Mouse (Mus musculus): ENCODE data around the gene Camk2n1. TPM values are rescaled to one million over a fixed set of nuclear protein-coding genes. Genes with fewer than 3 reads are reported as not detected.

Gene Camk2n1
- polyA plus RNA-seq, 1 experiment from 2014 or later: 1.2 TPM

DNA sequence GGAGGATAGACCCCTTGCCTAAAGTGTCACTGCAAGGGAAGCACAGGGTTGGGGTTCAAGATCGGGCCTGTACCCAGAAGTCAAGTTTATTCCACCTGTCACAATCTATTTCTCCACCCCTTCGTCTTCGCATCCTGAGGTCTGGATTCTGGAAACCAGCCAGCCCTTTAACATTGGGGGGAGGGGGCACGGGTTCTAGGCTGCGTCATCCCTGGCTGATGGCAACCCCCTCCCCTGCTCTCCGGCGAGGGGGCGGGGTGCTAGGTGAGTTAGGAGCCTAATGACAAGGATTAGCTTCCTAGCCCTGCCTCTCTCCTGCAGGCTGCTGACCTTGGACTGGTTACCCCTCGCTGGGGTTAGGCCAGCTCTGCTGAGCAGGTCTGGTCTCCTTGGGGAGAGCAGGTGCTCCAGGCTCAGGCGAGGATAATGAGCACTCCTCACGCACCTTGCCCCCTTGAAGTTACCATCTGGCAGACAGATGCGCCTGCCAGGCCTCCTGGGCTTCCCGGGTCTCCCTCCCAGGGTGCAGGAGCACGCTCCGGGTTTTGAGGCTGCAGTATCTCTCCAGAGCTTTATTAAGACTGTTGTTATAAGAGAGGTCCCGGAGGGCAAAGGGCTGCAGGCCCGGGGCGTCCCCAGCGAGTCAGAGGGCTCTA lies 889 bp upstream of the Camk2n1 start:
- no peak overlapping the region for H3K27ac ChIP-seq (ENCODE audit: low read depth, low read length)
- H3K9me3 ChIP-seq (replicated peaks; ENCODE audit: control insufficient read depth, low read length): no peaks in the 10 kb centered on the region
- WGBS (ENCODE audit: insufficient replicate concordance): 4% methylated on average over 19 of the region's 19 CpGs
- H3K27me3 ChIP-seq (ENCODE audit: control insufficient read depth, insufficient read depth, low read length): peaks cover 86% of the 10 kb centered on the region
- peak overlapping the region; percentile 74 for H3K4me3 ChIP-seq (ENCODE audit: low read depth, low read length)
- peaks cover 10% of the 10 kb centered on the region for H3K4me1 ChIP-seq (ENCODE audit: control insufficient read depth, insufficient read depth, low read length)
- ATAC-seq (replicated peaks; ENCODE audit: insufficient number of reproducible peaks, low FRiP score, low TSS enrichment): no peak
- peak overlapping the region; percentile 72 for H3K9ac ChIP-seq (ENCODE audit: low read depth, low read length)
- peak overlapping the region; percentile 98 for H3K4me2 ChIP-seq
- H3K36me3 ChIP-seq (ENCODE audit: control insufficient read depth, insufficient read depth, low read length): no peaks in the 10 kb centered on the region

DNA sequence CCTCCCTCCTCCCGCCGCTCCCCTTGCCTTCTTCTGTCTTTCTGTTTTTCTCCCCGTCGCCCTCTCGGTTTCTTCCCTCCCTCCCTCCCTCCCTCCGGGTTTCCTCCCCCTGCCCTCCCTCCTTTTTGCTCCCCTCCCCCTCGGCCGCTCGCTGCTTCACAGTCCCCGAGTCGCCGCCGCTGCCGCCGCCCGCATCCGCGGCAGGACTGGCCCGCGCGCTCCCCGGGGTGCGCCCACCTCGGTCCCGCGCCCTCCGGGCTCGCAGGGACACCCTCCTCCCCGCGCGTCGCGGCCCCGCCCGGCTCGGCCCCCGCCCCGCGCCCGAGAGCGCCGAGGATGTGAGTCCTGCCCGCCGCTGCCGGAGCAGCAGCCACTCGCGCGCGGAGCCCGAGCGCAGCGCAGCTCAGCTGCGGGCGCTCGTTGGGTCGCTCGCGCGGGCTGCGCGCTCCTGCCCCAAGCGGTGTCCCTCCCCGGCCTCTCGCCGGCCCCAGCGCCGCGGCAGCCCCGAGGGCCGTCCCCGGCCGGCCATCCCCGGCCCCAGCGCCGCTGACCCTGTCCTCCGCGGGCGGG lies 542 bp downstream of the Camk2n1 start:
- no peaks in the 10 kb centered on the region for H3K36me3 ChIP-seq (ENCODE audit: control insufficient read depth, insufficient read depth, low read length)
- H3K9me3 ChIP-seq (replicated peaks; ENCODE audit: control insufficient read depth, low read length): no peaks in the 10 kb centered on the region
- peak overlapping the region; percentile 74 for H3K4me3 ChIP-seq (ENCODE audit: low read depth, low read length)
- peak; percentile 36 for ATAC-seq (replicated peaks; ENCODE audit: insufficient number of reproducible peaks, low FRiP score, low TSS enrichment)
- WGBS (ENCODE audit: insufficient replicate concordance): under 1% methylated on average over 56 of the region's 78 CpGs
- peak overlapping the region; percentile 72 for H3K9ac ChIP-seq (ENCODE audit: low read depth, low read length)
- peaks cover 90% of the 10 kb centered on the region for H3K27me3 ChIP-seq (ENCODE audit: control insufficient read depth, insufficient read depth, low read length)
- H3K4me1 ChIP-seq (ENCODE audit: control insufficient read depth, insufficient read depth, low read length): peaks cover 10% of the 10 kb centered on the region
- 0 out of 2 replicates have a peak overlapping the region, but pooled peaks have one; percentile 60 for H3K27ac ChIP-seq (ENCODE audit: low read depth, low read length)
- peak overlapping the region; percentile 98 for H3K4me2 ChIP-seq

DNA sequence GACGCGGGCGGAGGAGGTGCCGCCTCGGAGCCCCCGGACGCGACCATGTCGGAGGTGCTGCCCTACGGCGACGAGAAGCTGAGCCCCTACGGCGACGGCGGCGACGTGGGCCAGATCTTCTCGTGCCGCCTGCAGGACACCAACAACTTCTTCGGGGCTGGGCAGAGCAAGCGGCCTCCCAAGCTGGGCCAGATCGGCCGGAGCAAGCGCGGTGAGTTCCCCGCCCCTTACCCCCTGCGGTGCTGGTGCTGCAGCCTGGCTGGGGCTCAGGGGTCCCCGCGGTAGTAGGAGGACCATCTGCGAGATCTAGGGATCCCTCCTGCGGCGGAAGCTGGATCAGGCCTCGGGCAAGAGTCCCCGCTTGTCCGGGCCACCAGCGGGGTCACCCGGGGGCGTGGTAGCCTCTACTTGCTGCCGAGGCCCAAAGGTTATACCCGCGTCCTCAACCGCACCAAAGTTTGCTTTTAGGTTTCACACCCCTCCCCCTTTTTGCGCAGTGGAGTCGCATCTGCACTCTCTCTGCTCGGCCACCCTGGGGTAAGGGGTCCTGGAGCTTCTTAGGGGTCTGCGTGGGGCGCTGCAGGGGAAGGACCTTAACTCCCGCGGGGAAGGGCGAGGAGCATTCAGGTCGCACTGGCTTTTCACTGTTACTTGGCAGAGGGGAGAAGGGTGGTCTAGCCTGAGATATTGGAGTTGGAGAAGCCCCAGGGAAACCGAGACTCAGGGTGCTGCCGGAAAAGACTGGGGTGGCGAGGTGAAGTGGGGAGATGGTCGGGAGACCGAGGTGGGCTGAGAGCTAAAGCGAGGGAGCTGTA lies 1.2 kb downstream of the Camk2n1 start:
- H3K27me3 ChIP-seq (ENCODE audit: control insufficient read depth, insufficient read depth, low read length): peaks cover 90% of the 10 kb centered on the region
- H3K9me3 ChIP-seq (replicated peaks; ENCODE audit: control insufficient read depth, low read length): no peaks in the 10 kb centered on the region
- no peak for ATAC-seq (replicated peaks; ENCODE audit: insufficient number of reproducible peaks, low FRiP score, low TSS enrichment)
- peak overlapping the region; percentile 74 for H3K4me3 ChIP-seq (ENCODE audit: low read depth, low read length)
- H3K27ac ChIP-seq (ENCODE audit: low read depth, low read length): 0 out of 2 replicates have a peak overlapping the region, but pooled peaks have one; percentile 60
- peaks cover 10% of the 10 kb centered on the region for H3K4me1 ChIP-seq (ENCODE audit: control insufficient read depth, insufficient read depth, low read length)
- H3K36me3 ChIP-seq (ENCODE audit: control insufficient read depth, insufficient read depth, low read length): no peaks in the 10 kb centered on the region
- H3K9ac ChIP-seq (ENCODE audit: low read depth, low read length): peak overlapping the region; percentile 72
- peak overlapping the region; percentile 98 for H3K4me2 ChIP-seq
- under 1% methylated on average over 58 of the region's 58 CpGs for WGBS (ENCODE audit: insufficient replicate concordance)

DNA sequence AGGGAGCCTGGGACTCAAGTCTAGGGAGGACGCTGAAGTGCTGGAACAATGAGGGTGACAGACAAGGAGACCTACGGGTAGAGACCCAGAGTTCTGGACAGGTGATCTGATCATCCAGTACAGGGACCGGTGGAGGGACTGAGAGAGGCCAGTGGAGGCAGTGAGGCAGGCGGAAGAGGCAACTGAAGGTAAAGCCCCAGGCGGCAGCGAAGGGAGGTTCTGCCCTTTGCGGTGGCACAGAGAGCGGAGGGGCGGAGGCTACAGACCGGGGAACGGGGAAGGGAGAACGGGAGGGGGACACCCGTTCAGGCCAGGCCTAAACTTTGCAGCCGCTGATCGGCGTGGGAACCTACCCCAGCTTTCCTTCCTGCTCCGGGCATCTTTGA lies 1.8 kb downstream of the Camk2n1 start:
- Histone ChIP-seq H3K4me3 (ENCODE audit: low read depth, low read length) (peak overlapping the region; percentile 74), H3K36me3 (ENCODE audit: control insufficient read depth, insufficient read depth, low read length) (no peaks in the 10 kb centered on the region), H3K27ac (ENCODE audit: low read depth, low read length) (no peak overlapping the region), H3K27me3 (ENCODE audit: control insufficient read depth, insufficient read depth, low read length) (peaks cover 87% of the 10 kb centered on the region), H3K9me3 (replicated peaks; ENCODE audit: control insufficient read depth, low read length) (no peaks in the 10 kb centered on the region), H3K4me1 (ENCODE audit: control insufficient read depth, insufficient read depth, low read length) (peaks cover 10% of the 10 kb centered on the region), H3K4me2 (peak overlapping the region; percentile 98), H3K9ac (ENCODE audit: low read depth, low read length) (peak overlapping the region; percentile 72)
- under 1% methylated on average over 17 of the region's 17 CpGs for WGBS (ENCODE audit: insufficient replicate concordance)
- no peak for ATAC-seq (replicated peaks; ENCODE audit: insufficient number of reproducible peaks, low FRiP score, low TSS enrichment)

DNA sequence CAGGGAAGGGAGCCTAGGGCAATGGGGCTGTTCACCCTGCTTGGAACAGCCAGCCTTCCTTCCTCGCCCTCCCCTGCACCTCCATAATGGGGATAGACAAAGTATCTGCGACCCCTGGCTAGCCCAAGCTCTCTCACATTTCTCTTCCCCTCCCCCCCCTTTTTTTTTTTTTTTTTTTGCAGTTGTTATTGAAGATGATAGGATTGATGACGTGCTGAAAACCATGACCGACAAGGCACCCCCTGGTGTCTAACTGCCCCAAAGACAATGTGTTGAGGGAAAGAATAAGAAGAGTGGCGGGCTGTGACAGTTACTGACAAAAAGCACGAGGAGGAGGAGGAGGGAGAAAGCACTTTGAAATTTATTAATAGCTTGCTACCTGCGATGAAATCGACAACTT lies 2.4 kb downstream of the Camk2n1 start:
- H3K9ac ChIP-seq (ENCODE audit: low read depth, low read length): no peak overlapping the region
- 3% methylated on average over 8 of the region's 8 CpGs for WGBS (ENCODE audit: insufficient replicate concordance)
- no peak overlapping the region for H3K27ac ChIP-seq (ENCODE audit: low read depth, low read length)
- H3K9me3 ChIP-seq (replicated peaks; ENCODE audit: control insufficient read depth, low read length): no peaks in the 10 kb centered on the region
- ATAC-seq (replicated peaks; ENCODE audit: insufficient number of reproducible peaks, low FRiP score, low TSS enrichment): no peak
- H3K36me3 ChIP-seq (ENCODE audit: control insufficient read depth, insufficient read depth, low read length): no peaks in the 10 kb centered on the region
- peaks cover 10% of the 10 kb centered on the region for H3K4me1 ChIP-seq (ENCODE audit: control insufficient read depth, insufficient read depth, low read length)
- H3K27me3 ChIP-seq (ENCODE audit: control insufficient read depth, insufficient read depth, low read length): peaks cover 81% of the 10 kb centered on the region
- H3K4me3 ChIP-seq (ENCODE audit: low read depth, low read length): peak overlapping the region; percentile 74
- H3K4me2 ChIP-seq: peak overlapping the region; percentile 98

DNA sequence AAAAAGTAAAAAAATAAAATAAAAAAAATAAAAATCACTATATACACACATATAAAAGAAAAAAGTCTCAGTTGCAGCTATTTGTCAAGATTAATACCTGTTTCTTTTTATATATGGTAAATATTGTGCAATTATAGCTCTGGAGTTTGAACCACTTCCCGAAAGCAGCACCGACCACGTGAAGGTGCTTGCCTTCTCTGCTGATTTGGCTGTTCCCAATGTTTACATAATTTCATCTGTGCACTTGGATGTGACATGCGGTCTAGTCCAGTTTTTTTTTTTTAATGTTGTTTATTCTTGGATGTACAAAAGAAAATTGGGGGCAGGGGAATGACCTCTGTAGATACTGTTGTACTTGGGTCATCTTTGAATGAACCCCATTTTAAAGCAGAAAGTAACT lies 3.0 kb downstream of the Camk2n1 start:
- Histone ChIP-seq H3K9me3 (replicated peaks; ENCODE audit: control insufficient read depth, low read length) (no peaks in the 10 kb centered on the region), H3K4me2 (no peak overlapping the region), H3K4me1 (ENCODE audit: control insufficient read depth, insufficient read depth, low read length) (peaks cover 10% of the 10 kb centered on the region), H3K27me3 (ENCODE audit: control insufficient read depth, insufficient read depth, low read length) (peaks cover 75% of the 10 kb centered on the region), H3K27ac (ENCODE audit: low read depth, low read length) (no peak overlapping the region), H3K36me3 (ENCODE audit: control insufficient read depth, insufficient read depth, low read length) (no peaks in the 10 kb centered on the region), H3K9ac (ENCODE audit: low read depth, low read length) (no peak overlapping the region), H3K4me3 (ENCODE audit: low read depth, low read length) (no peak overlapping the region)
- WGBS (ENCODE audit: insufficient replicate concordance): 48% methylated on average over 4 of the region's 4 CpGs
- no peak for ATAC-seq (replicated peaks; ENCODE audit: insufficient number of reproducible peaks, low FRiP score, low TSS enrichment)

DNA sequence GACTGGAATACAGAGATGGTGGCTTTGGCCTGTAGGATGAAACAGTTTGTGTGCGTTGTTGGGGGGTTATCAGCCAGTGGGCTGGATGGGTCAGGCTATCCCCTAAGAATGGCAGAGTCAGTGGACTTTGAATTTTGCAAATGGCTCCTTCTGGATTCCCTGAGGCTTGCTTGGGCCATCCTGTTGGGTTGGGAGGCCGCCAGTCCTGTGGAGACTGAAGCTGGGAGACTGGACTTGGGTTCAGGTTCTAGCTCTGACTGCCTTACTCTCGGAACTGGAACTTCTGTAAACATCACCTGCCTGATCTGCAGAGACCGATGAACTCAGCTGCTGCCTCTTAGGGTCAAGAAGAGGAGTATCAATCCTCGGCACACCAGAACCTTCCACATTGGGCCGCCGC lies 4.1 kb downstream of the Camk2n1 start:
- Histone ChIP-seq H3K4me3 (ENCODE audit: low read depth, low read length) (no peak overlapping the region), H3K4me2 (no peak overlapping the region), H3K27ac (ENCODE audit: low read depth, low read length) (no peak overlapping the region), H3K9ac (ENCODE audit: low read depth, low read length) (no peak overlapping the region), H3K4me1 (ENCODE audit: control insufficient read depth, insufficient read depth, low read length) (peaks cover 12% of the 10 kb centered on the region), H3K9me3 (replicated peaks; ENCODE audit: control insufficient read depth, low read length) (no peaks in the 10 kb centered on the region), H3K36me3 (ENCODE audit: control insufficient read depth, insufficient read depth, low read length) (no peaks in the 10 kb centered on the region), H3K27me3 (ENCODE audit: control insufficient read depth, insufficient read depth, low read length) (peaks cover 65% of the 10 kb centered on the region)
- 70% methylated on average over 7 of the region's 7 CpGs for WGBS (ENCODE audit: insufficient replicate concordance)
- no peak for ATAC-seq (replicated peaks; ENCODE audit: insufficient number of reproducible peaks, low FRiP score, low TSS enrichment)

DNA sequence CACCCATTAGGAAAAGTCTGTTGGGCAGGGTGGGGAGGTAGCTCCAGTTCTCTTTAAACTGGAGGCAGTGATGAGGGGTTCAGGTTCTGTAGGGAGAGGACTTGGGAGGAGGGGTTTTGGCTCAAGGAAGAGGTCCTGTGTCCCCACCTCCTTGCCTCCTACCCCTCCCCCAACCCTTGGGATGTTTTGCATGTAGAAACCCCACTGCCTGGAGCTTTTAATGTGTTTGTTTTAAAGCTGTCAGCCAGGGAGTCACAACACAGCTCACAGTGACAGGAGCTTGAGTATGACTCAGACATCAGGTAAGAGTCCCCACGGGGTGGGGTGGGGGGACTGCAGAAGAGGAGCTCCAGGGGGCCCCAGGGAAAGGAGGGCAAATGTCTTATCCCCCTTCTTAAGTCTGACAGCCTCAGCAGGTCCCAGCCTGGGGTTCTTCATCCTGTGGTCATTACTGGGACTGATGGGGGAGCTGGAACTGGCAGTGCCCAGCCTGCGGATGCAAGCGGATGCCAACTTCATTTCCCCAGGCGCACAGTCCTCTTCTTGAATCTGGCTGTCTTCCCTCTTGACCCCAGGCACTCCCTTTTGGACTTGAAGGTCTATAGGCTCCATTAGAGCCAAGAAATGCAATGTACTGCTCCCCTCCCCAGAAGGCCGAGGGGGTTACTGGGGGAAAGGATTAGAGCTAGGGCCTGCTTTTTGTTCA lies 4.8 kb downstream of the Camk2n1 start:
- H3K27ac ChIP-seq (ENCODE audit: low read depth, low read length): no peak overlapping the region
- no peak overlapping the region for H3K4me2 ChIP-seq
- H3K27me3 ChIP-seq (ENCODE audit: control insufficient read depth, insufficient read depth, low read length): peaks cover 58% of the 10 kb centered on the region

More for the DNA sequence above, 4.8 kb downstream of the Camk2n1 start:
- no peak for ATAC-seq (replicated peaks; ENCODE audit: insufficient number of reproducible peaks, low FRiP score, low TSS enrichment)
- WGBS (ENCODE audit: insufficient replicate concordance): 43% methylated on average over 5 of the region's 5 CpGs
- no peak overlapping the region for H3K9ac ChIP-seq (ENCODE audit: low read depth, low read length)
- peaks cover 19% of the 10 kb centered on the region for H3K4me1 ChIP-seq (ENCODE audit: control insufficient read depth, insufficient read depth, low read length)
- H3K4me3 ChIP-seq (ENCODE audit: low read depth, low read length): no peak overlapping the region
- H3K36me3 ChIP-seq (ENCODE audit: control insufficient read depth, insufficient read depth, low read length): no peaks in the 10 kb centered on the region
- no peaks in the 10 kb centered on the region for H3K9me3 ChIP-seq (replicated peaks; ENCODE audit: control insufficient read depth, low read length)
